Mouse (Mus musculus): ENCODE measurements around the gene Grm3.

DNA sequence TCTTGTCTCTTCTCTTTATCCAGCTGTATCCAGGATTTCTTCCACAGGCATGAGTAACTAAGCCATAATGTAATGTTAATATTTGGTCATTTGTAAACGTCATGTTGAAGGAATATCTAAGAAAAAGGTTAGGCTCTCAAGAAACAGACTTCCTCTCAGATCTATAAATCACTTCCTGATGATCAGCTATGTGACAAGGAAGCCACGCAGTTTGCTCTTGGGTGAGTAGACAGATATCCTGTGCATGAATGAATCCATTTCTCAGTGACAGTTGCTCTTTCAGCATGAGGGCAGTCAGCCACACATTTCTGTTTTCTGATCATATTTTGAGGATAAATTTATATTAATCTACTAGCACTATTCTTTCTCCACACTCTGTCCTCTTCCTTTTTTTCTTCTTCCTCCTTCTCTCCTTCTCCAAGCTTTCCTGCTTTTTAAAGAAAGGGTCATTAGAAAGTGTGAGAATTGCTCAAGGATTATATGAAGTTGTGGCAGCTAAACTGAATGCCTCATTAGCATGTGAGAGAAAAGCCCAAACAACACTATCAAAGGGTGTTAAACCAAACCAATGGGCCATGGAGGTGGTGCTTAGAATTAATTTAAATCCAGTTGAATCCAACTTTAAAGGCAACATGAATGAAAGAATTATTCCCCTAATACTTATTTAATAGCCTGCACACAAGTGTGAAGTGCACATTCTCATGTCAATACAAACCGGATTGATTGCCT is 22.1 kb downstream of the Grm3 start:
- no peak for TF ChIP-seq HCFC1 (IDR thresholded peaks at IDR 0.05; ENCODE audit: low read depth, low read length)
- TF ChIP-seq ZNF384 (IDR thresholded peaks at IDR 0.05; ENCODE audit: low read depth, low read length): no peak
- no peak for TF ChIP-seq CTCF (IDR thresholded peaks at IDR 0.05 in 2 of 3, conservative IDR thresholded peaks at IDR 0.05 in 1 of 3; ENCODE audit: control insufficient read depth in 1 of 3, insufficient read depth in 1 of 3, low read depth in 2 of 3, low read length in 3 of 3, poor library complexity in 1 of 3, severe bottlenecking in 1 of 3)
- TF ChIP-seq ZC3H11A (IDR thresholded peaks at IDR 0.05; ENCODE audit: low read depth, low read length): no peak
- no peak for TF ChIP-seq EP300 (IDR thresholded peaks at IDR 0.05; ENCODE audit: low read depth in 1 of 2, low read length in 2 of 2)
- no peak for TF ChIP-seq ZMIZ1 (IDR thresholded peaks at IDR 0.05; ENCODE audit: low read depth, low read length)

Data from MEL (cell line).